Mouse (Mus musculus): Measurements from ENCODE around the gene Npvf. TPM values are rescaled to one million over a fixed set of nuclear protein-coding genes. Genes with fewer than 3 reads are reported as not detected.
A peak's percentile ranks its signal among the peaks of the same experiment; 100 is the strongest.

The Npvf gene
- not detected for polyA plus RNA-seq (2017; shearing (Covaris generic))

DNA sequence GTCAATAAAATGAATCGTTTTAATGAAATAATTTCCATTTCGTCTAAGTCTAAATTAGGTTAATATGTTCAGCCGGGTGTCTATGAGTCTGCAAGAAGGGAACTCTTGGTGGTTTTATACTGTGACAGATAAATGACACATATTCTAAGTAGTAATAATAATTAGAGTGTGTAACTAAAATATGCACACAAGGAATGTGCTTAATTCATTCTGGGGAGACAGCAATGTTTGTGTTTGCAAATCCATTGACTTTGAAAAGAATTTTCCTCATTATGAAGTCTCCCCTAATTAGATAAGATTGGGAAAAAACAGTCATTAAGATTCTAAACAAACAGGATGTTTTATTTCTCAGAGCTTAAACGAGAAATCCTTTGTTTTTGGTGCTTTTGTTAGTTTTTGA, at the start of gene Npvf:
Npvf (minus strand) TSS at position 84 of the 400 bp plus-strand sequence.
- no peak for ATAC-seq

DNA sequence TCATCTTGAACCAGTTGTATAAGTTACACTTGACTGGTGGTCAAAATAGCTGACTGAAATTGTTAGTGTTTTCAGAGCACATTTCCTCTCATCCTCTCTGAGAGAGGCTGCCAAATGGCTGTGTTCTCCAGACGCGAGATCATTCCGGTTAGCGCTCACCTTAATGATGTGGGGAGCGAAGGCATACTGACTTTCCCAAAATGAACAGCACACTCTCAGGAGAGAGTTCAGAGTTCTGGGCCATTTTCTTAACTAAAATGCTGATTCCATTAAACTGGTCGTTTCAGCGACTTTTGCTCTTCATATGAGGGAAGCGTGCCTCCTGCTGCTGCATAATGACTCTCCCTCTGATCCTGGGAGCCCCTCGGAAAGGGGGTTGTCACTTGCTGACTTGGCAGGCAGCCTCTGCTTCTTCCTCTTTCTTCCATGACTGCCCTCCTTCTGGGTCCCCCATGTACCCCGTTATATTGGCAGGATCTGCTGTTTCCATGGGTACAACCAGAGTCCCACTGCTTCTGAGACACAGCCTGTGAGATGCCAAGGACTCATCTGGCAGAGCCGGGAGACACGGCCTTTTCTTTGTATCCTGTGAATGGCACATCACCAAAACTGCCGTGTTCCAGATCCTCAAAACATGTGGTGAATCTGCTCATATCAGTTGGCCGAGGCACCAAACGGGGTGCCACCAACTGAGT, 35.0 kb upstream of the Npvf start:
- no peak for ATAC-seq

GRCm38 (mm10) chr6:50684646-50685415, 30.6 kb upstream of the Npvf start:
- ATAC-seq: peak; percentile 72

DNA sequence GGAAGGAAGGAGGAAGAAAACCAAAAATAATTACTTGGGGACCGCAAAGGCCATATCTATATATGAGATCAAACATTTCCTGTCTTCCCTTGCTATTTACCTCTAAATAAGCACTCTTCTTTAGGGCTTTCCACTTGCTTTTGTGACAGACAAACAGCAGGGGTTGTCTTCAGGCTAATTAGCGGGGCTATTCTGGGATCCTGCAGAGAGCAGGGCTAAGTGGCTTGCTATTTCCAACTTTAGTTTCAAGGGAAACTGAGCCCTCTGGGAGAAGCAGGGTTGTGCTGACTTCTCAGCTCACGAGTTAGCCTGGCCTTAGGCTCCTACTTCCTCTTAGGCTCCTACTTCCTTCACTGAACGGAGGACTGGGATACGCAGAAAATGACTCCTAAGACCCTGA, 27.3 kb upstream of the Npvf start:
- no peak for ATAC-seq

DNA sequence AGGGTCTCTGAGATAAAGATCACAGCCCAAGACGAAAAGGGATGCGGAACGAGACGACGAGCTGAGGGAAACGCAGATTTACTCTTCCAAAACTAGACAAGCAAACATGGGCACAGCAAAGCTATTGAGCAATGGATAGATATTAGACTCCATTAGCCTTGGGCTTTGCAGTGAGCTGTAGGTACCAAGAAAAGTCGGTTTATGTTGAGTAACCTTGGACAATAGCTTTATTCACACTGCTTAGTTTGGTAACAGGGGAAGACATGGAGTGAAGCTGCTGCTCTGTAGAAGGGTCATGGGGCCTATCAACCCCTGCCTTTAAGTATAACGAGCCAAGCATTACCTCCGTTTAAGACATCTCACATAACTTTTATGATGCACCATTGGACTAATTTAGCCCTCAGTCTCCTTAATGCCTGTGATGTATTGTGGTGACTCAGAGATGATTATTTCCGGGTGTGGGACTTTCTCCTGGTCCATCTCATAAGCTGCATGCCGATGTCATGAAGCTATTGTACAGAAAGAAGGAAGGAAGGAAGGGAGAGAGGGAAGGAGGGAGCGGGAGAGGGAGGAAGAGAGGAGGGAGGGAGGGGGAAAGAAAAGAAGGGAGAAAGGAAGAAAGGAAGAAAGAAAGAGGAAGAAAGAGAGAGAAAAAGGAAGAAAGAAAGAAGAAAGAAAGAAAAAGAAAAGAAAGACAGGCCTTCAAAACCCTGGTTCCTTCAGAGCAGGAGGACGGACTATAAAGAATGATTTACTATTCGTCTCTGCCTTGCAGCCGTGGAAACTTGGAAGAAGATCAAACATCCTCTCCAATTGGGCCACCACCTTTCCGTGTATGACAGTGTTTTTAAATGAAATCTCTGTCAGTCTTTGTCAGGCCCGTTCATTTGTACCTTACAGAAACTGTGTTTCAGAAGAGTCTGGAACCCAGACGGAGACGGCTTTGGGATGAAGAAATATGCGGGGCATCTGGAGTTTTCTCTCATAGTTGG, 26.3 kb upstream of the Npvf start:
- no peak for ATAC-seq

GRCm38 (mm10) chr6:50679486-50679828, 25.2 kb upstream of the Npvf start:
- ATAC-seq: no peak

GRCm38 (mm10) chr6:50678826-50679485, 24.7 kb upstream of the Npvf start:
- ATAC-seq: no peak

- no peak for ATAC-seq
Measured at GRCm38 (mm10) chr6:50671191-50671590, 17.0 kb upstream of the Npvf start.

GRCm38 (mm10) chr6:50666937-50667336, 12.7 kb upstream of the Npvf start:
- ATAC-seq: no peak

DNA sequence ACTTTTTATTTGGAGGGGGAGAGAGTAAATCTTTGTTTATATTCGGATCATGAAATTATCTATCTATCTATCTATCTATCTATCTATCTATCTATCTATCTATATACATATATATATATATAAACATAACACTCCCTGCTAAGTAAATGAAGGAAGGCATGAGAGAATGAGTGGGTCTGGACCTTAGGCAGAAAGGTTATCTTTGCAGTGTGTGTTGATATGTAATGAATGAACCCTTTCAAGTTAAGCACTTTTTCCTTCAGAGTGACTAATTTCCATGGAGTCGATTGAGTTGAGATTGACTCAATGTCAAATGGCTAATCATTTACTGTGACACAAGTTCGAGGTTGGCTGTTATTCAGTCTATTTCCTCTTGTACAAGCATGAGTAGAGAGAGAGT, 10.8 kb upstream of the Npvf start:
- ATAC-seq: no peak

GRCm38 (mm10) chr6:50664193-50664592, 10.0 kb upstream of the Npvf start:
- no peak for ATAC-seq

- no peak for ATAC-seq
Measured at GRCm38 (mm10) chr6:50662925-50663583, 8.8 kb upstream of the Npvf start.

GRCm38 (mm10) chr6:50661729-50662128, 7.5 kb upstream of the Npvf start:
- no peak for ATAC-seq

- no peak for ATAC-seq
Measured at GRCm38 (mm10) chr6:50658466-50658865, 4.2 kb upstream of the Npvf start.

- ATAC-seq: no peak
Measured at GRCm38 (mm10) chr6:50658018-50658417, 3.8 kb upstream of the Npvf start.

- ATAC-seq: no peak
Measured at GRCm38 (mm10) chr6:50656426-50656825, 2.2 kb upstream of the Npvf start.

- no peak for ATAC-seq
Measured at GRCm38 (mm10) chr6:50655925-50656324, 1.7 kb upstream of the Npvf start.

- ATAC-seq: no peak
Measured at GRCm38 (mm10) chr6:50647656-50648055, 6.6 kb downstream of the Npvf start.

DNA sequence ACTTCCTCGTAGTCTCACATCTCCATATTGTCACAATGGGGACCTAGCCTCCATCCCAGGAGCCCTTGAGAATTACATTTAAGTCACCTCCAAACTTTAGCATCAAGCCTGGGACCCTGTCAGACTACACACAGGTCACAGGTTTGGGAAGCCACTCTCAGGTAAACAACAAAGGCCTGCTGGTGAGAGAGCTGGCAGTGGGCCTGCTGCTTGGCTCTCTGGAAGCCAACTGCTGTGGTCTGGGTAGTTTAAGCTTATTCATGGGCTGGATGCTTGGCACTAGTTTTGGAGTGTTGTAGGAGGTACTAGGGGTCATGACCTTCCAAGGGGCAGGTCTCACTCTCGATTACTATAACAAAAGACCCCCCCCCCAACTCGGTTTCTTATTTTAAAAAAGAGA, 7.6 kb downstream of the Npvf start:
- ATAC-seq: no peak

- no peak for ATAC-seq
Measured at GRCm38 (mm10) chr6:50644701-50645100, 9.5 kb downstream of the Npvf start.

DNA sequence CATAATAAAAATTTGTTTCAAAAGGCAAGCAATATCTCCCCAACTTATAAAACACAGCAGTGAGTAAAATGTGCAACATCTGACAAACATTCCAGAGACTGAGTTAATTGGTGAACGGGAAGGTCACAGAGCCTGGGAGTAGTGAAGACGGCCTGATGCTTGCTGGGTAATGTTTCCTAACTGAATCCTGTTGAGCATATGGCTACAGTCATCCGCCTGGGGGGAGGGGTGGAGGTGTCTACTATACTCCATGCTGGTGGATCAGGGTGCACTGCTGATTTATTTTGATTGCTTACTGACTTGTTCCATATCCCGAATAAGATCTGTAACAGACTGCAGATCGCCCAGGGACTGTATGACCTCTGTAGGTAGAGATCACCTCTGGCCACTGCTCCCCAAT, 12.3 kb downstream of the Npvf start:
- ATAC-seq: no peak

GRCm38 (mm10) chr6:50640377-50640776, 13.9 kb downstream of the Npvf start:
- no peak for ATAC-seq
